Mouse (Mus musculus) limb, embryonic 10.5 days (tissue): Measurements from ENCODE around the gene Tmem185a. TPM values are rescaled to one million over a fixed set of nuclear protein-coding genes. Genes with fewer than 3 reads are reported as not detected.
"Not testable (repeated sequence)": the region's sequence is repeated elsewhere in the genome, so short reads cannot be mapped to it uniquely, and the experiment has no call there.

Experiments
- DNase-seq: peaks from one replicate; pipeline ENCODE4 v3.0.0-alpha.2; 2017; ENCODE audit warnings: low spot score
- H3K27ac ChIP-seq: fragments of 300-500 bp; sonication (generic); 2 replicates; pipeline ENCODE4 v1.5.1; 2016; ENCODE audit warnings: mild to moderate bottlenecking
- H3K27me3 ChIP-seq: fragments of 300-500 bp; sonication (generic); 2 replicates; pipeline ENCODE4 v1.6.1; 2016; ENCODE audit warnings: low read depth, mild to moderate bottlenecking; ENCODE audit not compliant: poor library complexity, severe bottlenecking
- H3K36me3 ChIP-seq: fragments of 300-500 bp; sonication (generic); 2 replicates; pipeline ENCODE4 v1.6.1; 2016; ENCODE audit warnings: mild to moderate bottlenecking, moderate library complexity
- H3K4me1 ChIP-seq: fragments of 300-500 bp; sonication (generic); 2 replicates; pipeline ENCODE4 v1.6.1; 2016
- H3K4me3 ChIP-seq: fragments of 300-500 bp; sonication (generic); 2 replicates; pipeline ENCODE4 v1.5.1; 2016; ENCODE audit warnings: mild to moderate bottlenecking, moderate library complexity
- H3K9me3 ChIP-seq: fragments of 300-500 bp; sonication (generic); replicated peaks from 2 replicates; pipeline ENCODE4 v1.6.1; 2016; ENCODE audit warnings: mild to moderate bottlenecking
- WGBS: fragments of 180-500 bp; shearing (Covaris S2); methylation state at CpG from one replicate; pipeline ENCODE4 v1.1.7; 2016; 5-methylcytosine and 5-hydroxymethylcytosine counted together
- polyA plus RNA-seq: library from polyadenylated mRNA; unstranded; fragments of >200 nt; fragmentation: Nextera tagmentation; extraction: Ambion mirVana; gene quantifications from 2 replicates; pipeline ENCODE4 v1.2.1, GENCODE M21; 2016

Tmem185a gene
- 30.5 and 34.4 TPM in 2 replicates for polyA plus RNA-seq

GRCm38 (mm10) chrX:70476792-70477776, at the start of gene Tmem185a:
TSS of gene Tmem185a (minus strand) at chrX:70477180.
- Histone ChIP-seq H3K4me3 (peak within 1 kb of the TSS; percentile 61), H3K9me3 (no peaks in the 10 kb centered on the region), H3K27me3 (peaks cover 40% of the 10 kb centered on the region), H3K27ac (peak within 1 kb of the TSS; percentile 84), H3K36me3 (no peaks in the 10 kb centered on the region), H3K4me1 (peaks cover 4% of the 10 kb centered on the region; the same call in 1 of the 2 replicates)
- 17% methylated on average over 42 of the region's 42 CpGs for WGBS
- DNase-seq, result peak; percentile 85

GRCm38 (mm10) chrX:70514413-70514812, 37.4 kb upstream of the Tmem185a start:
- not testable (repeated sequence) for H3K4me3 ChIP-seq, H3K27me3 ChIP-seq, H3K4me1 ChIP-seq, H3K9me3 ChIP-seq, H3K27ac ChIP-seq, DNase-seq, H3K36me3 ChIP-seq
- 80% methylated on average over 3 of the region's 3 CpGs for WGBS

GRCm38 (mm10) chrX:70487328-70487727, 10.3 kb upstream of the Tmem185a start:
- not testable (repeated sequence) for H3K9me3 ChIP-seq, H3K27ac ChIP-seq, H3K4me3 ChIP-seq, DNase-seq, H3K27me3 ChIP-seq, H3K4me1 ChIP-seq, H3K36me3 ChIP-seq
- WGBS, result no CpG with 5 or more reads among the region's 1 CpGs

- 47% methylated on average over 2 of the region's 2 CpGs for WGBS
These were observed 5.2 kb upstream of the Tmem185a start for GRCm38 (mm10) chrX:70482154-70482553.

GRCm38 (mm10) chrX:70478701-70479100, 1.7 kb upstream of the Tmem185a start:
- Histone ChIP-seq H3K27ac (no peak overlapping the region), H3K27me3 (peaks cover 42% of the 10 kb centered on the region), H3K4me1 (peaks cover 4% of the 10 kb centered on the region; the same call in 1 of the 2 replicates), H3K4me3 (no peak overlapping the region), H3K36me3 (no peaks in the 10 kb centered on the region), H3K9me3 (no peaks in the 10 kb centered on the region)
- DNase-seq, result no peak
- WGBS, result 66% methylated on average over 5 of the region's 5 CpGs

More at GRCm38 (mm10) chrX:70482154-70482553, 5.2 kb upstream of the Tmem185a start:
- Histone ChIP-seq H3K4me1 (no peaks in the 10 kb centered on the region), H3K36me3 (no peaks in the 10 kb centered on the region), H3K9me3 (no peaks in the 10 kb centered on the region), H3K27ac (no peak overlapping the region), H3K27me3 (peaks cover 20% of the 10 kb centered on the region), H3K4me3 (no peak overlapping the region)
- no peak for DNase-seq

GRCm38 (mm10) chrX:70475215-70475765, 1.7 kb downstream of the Tmem185a start:
- 0 out of 2 replicates have a peak overlapping the region, but pooled peaks have one; percentile 61 for H3K4me3 ChIP-seq
- no peak overlapping the region for H3K27ac ChIP-seq
- H3K4me1 ChIP-seq, result peaks cover 4% of the 10 kb centered on the region; the same call in 1 of the 2 replicates
- no peak for DNase-seq
- no peaks in the 10 kb centered on the region for H3K36me3 ChIP-seq
- peaks cover 38% of the 10 kb centered on the region for H3K27me3 ChIP-seq
- no peaks in the 10 kb centered on the region for H3K9me3 ChIP-seq
- WGBS, result 83% methylated on average over 3 of the region's 3 CpGs

- DNase-seq, result no peak
- Histone ChIP-seq H3K27ac (no peak overlapping the region), H3K27me3 (0 out of 2 replicates have a peak, but pooled peaks cover 6% of the 10 kb centered on the region), H3K9me3 (no peaks in the 10 kb centered on the region), H3K36me3 (0 out of 2 replicates have a peak, but pooled peaks cover 2% of the 10 kb centered on the region), H3K4me3 (no peak overlapping the region), H3K4me1 (no peaks in the 10 kb centered on the region)
- WGBS, result 60% methylated on average over 1 of the region's 1 CpGs
These were observed 10.1 kb downstream of the Tmem185a start for GRCm38 (mm10) chrX:70466897-70467296.

- peaks cover 18% of the 10 kb centered on the region; the same call in 1 of the 2 replicates for H3K27me3 ChIP-seq
- no peak overlapping the region for H3K4me3 ChIP-seq
- no peaks in the 10 kb centered on the region for H3K9me3 ChIP-seq
- no peak for DNase-seq
- WGBS, result 77% methylated on average over 2 of the region's 2 CpGs
- no peak overlapping the region for H3K27ac ChIP-seq
- H3K36me3 ChIP-seq, result peaks cover 12% of the 10 kb centered on the region
- no peaks in the 10 kb centered on the region for H3K4me1 ChIP-seq
These were observed 11.5 kb downstream of the Tmem185a start for GRCm38 (mm10) chrX:70465489-70465888.

- peaks cover 12% of the 10 kb centered on the region for H3K36me3 ChIP-seq
- H3K9me3 ChIP-seq, result no peaks in the 10 kb centered on the region
- no peaks in the 10 kb centered on the region for H3K4me1 ChIP-seq
- peaks cover 18% of the 10 kb centered on the region; the same call in 1 of the 2 replicates for H3K27me3 ChIP-seq
- no peak overlapping the region for H3K27ac ChIP-seq
- no peak for DNase-seq
- 88% methylated on average over 5 of the region's 5 CpGs for WGBS
- H3K4me3 ChIP-seq, result no peak overlapping the region
These were observed 13.4 kb downstream of the Tmem185a start for GRCm38 (mm10) chrX:70463621-70464020.

GRCm38 (mm10) chrX:70452359-70452758, 24.6 kb downstream of the Tmem185a start:
- H3K27ac ChIP-seq, H3K36me3 ChIP-seq, H3K4me1 ChIP-seq, H3K4me3 ChIP-seq, H3K9me3 ChIP-seq, DNase-seq, H3K27me3 ChIP-seq: not testable (repeated sequence)
- no CpG with 5 or more reads among the region's 1 CpGs for WGBS

- not testable (repeated sequence) for H3K27me3 ChIP-seq, H3K27ac ChIP-seq, DNase-seq, H3K36me3 ChIP-seq, H3K4me1 ChIP-seq, H3K9me3 ChIP-seq, H3K4me3 ChIP-seq
- WGBS, result 89% methylated on average over 3 of the region's 3 CpGs
These were observed 51.5 kb downstream of the Tmem185a start for GRCm38 (mm10) chrX:70425473-70425872.
